Mouse (Mus musculus) heart, adult 8-10 months (tissue): ENCODE measurements around the gene Mfsd12. TPM values are rescaled to one million over a fixed set of nuclear protein-coding genes. Genes with fewer than 3 reads are reported as not detected.
A peak's percentile ranks its signal among the peaks of the same experiment; 100 is the strongest.

Source experiments
- DNase-seq: peaks from one replicate; pipeline ENCODE4 v3.0.0; 2022; ENCODE audit warnings: low spot score
- total RNA-seq, 4 experiments: library from RNA; stranded (reverse); gene quantifications; 2 replicates each; pipeline ENCODE4 v1.2.4; 2022

The Mfsd12 gene
- total RNA-seq = 10 to 100 TPM in 1 of 4 experiments, 1 to 10 TPM in 3; 9.2 to 11.4 (median 9.8) TPM

DNA sequence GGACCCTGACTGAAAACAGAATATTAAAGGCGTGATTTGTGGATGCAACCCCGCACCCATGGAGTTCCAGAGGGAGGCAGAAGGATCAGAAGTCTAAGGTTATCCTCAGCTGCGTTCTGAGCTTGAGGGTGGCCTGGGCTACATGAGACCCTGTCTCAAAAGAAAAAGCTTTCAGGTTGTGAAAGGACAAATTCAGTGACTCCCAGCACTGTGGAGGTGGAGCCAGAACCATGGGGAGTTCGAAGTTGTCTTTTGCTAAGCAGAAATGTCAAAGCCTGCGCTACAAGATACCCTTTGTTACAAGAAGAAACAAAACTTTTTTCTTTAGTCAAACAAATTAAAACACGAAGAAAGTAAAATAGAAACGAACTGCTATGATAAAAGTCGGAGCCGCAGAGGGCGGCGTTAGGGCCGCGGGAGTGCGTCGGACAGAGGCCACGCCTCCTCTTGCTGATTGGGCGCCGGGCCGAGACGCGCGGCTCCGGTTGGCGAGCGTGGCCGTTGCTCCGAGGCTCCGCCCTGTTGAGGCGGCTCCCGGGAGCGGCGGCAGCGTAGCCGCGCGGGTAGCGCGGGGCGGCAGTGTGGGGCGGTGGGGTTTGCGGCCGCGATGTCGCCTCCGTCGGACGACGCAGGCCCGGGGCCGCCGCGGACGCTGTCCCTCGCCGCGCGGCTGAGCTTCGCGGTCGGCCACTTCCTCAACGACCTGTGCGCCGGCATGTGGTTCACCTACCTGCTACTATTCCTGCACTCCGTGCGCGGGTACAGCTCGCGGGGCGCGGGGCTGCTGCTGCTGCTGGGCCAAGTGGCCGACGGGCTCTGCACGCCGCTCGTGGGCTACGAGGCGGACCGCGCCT, at the start of gene Mfsd12:
Gene Mfsd12, plus strand, starts transcription at position 501 of the 854 bp plus-strand sequence.
- DNase-seq = peak; percentile 88

DNA sequence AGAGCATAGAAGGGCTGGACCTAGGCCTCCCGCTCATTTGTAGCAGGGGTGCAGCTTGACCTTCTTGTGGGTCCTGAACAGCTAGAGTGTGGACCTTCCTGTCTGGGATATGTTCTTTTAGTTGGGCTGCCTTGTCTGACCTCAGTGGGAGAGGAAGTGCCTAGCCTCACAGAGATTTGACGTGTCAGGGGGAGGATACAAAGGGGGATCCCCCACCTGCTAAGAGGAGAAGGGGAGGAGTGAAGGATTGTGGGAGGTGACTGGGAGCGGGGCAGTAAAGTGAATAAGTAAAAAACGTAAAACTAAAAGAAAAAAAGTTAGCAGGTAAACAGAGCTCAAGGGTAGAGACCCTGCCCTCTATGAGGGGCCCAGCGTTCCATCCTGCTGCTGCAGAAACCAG, 47.7 kb upstream of the Mfsd12 start:
- no peak for DNase-seq

DNA sequence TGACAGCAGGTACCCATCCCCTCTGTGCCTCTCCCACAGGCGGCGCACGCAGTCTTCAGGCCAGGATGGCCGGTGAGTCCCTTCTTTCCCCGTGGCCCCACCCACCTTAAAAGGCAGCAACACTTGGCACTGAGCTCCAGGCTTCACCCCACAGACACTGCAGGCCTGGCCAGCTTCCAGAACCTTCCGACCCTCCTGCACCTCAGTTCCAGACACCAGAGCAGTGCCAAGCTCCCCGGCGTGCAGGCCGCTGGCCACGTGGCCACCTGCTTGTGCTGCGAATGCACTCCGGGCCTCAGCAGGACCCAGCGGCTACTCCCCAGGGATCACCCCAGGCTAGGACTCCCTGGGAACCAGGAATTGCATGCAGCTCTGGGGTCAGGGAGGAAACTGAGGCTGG, 43.7 kb upstream of the Mfsd12 start:
- DNase-seq = no peak

DNA sequence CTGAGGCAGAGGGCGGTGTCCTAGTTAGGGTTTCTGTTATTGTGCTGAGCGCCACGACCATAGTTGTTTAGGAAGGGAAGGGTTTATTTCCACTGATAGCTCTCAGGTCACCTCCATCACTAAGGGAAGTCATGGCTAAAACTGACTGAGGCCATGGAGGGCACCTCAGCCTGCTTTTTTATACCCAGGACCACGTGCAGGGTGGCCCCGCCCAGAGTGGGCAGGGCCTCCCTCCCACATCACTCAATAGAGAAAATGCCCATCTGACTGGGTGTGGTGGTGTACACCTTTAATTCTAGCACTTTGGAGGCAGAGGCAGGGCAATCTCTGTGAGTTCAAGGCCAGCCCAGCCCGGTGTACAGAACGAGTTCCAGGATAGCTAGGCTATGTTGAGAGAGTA, 43.1 kb upstream of the Mfsd12 start:
- DNase-seq = no peak

DNA sequence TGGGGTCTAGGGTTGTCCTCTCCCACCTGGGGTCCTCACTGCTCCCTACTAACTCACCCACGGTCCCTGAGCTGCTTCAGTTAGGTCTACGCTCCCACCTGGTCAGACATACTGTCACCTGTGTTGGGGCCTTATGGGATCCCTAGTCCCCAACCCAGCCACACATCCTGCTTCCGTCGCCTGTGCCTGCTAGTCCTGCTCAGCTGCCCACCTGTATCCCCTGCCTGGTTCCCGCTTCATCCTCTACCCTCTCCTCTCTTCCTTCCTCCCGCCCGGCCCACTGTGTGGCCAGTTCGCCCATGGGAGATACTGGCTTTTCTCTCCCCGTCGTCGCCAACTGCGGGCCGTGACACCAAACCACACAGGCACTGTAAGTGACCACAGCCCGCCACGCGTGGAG, 41.7 kb upstream of the Mfsd12 start:
- DNase-seq = no peak

DNA sequence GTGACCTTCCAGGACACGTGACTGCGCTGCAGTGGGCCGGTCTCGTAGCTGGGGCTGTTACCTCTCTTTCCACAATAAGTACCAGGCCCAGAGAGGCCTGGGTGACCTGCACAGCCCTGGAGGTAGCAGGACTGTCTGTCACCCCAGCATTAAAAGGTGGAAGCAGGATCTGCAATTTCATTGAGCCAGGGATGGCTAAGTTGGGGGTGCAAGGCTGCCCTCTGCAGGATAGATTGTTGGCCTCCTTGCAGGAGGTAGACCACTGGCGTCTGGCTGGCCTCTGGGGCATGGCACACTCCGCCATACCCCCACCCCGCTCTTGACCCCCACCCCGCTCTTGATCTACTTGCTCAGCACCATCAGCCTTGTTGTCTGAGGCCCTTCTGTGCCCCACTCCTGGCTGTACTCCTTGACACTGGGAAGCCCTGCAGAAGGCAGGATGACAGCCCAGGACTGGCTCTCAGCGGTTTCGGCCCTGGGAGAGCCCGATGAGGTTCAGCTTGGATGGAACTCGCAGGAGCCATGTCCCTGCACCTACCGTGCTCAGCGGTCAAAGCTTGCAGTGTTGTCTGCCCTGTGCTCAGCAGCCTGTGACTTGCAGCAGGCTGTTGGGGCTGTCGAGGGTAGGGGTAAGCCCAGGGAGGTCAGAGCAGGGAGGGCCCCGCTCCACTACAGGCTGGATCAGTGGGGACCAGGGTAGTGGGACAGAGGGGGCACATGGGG, 40.8 kb upstream of the Mfsd12 start:
- no peak for DNase-seq

DNA sequence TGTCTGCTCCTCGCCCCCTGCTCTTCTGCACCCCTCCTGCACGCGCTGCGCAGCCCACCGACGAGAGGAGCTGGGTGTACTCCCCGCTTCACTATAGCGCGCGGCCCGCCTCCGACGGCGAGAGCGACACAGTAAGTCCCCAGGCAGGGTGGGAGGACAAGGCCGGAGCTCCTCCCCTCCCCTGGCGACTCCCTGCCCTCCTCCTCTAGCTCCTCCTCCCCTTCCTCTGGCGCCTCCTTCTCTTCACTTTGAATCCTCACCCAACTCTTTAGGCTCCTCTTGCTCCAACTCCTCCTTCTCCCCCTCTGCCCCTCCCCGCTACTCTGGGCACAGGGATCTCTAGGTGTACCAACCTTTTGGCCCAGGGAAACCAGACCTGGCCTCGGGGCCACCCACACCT, 40.0 kb upstream of the Mfsd12 start:
- DNase-seq = no peak

DNA sequence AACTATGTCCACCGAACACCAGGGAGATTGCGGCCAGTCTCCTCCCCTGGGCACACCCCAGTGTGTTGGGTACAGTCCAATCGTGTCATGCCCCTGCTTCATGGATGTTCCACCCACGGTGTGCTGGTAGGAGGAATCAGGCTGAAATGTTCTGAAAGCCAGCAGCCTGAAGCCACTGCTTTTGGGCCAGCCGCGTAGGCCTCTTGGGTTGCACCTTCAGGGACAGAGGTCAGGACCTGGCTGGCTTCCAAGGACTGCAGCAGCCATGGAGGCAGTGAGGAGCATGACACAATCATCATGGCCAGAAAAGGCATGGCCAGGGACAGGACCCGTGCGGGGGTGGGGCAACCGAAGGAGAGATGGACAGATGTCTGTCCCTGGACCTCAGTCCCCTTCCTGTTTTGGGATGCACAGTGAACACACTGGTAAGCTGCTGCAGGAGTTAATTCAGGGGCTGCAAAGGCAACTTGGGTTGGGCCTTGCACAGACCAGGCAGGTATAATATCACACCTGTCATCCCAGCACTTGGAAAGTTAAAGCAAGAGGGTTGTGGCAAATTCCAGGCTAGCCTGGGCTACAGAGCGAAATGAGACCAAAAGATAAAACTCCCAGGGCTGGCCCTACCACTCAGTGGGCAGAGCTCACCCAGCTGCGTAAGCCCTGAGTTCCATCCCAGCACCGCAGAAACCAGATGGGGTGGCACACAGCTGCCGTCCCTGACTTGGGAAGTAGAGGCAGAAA, 38.5 kb upstream of the Mfsd12 start:
- DNase-seq = no peak

DNA sequence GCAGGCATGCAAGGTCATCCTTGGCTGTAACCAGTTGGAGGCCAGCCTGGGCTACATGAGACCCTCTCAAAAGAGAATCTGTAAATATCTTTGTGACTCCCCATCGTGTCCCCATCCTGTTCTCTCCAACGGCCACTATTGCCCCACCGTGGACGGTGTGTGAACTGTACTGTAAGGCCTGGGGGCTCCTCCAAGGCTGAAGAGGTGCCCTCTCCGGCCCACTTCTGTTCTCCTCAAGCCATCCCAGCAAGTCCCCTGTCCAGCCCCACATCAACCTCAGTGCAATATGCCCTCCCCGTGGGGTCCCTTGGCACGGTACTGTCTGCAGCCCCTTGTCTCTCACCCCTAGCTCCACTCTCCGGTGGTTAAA, 38.0 kb upstream of the Mfsd12 start:
- no peak for DNase-seq

DNA sequence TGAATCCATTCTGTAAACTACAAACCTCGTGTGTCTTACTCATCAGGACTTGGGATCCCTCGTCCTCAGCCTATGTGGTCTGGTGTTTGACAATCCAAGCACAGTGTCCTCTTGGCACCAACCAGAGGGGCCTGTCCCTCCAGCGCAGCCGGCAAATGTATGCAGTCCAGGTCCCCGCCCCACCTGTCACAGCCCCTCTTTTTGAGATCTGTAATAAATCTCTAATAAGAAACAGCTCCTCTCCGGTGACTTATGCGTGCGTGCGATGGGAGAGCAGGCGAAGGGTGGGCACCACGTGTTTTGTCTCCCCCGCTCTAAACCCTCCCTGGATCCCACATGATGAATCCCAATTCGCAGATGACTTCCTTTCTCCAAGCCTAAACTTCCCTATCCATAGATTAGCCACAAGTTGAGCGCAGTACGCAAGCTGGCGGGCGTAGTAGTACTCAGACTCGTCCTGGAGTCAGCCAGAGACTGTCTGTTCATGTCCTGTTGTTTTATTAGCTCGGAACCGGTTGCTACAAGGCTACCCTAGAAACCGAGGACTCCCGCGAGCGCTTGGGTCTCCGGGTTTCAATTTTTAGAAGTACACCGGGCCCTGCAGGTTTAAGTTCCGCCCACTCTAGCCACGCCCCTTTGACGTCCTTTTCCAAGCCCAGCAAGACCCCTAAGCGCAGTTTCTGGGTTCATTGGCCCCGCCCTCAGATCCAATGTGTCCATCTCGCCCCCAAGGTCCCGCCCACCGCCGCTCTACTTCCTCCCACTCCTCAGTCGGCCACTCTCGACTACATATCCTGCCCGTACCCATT, 37.3 kb upstream of the Mfsd12 start:
- DNase-seq = no peak

DNA sequence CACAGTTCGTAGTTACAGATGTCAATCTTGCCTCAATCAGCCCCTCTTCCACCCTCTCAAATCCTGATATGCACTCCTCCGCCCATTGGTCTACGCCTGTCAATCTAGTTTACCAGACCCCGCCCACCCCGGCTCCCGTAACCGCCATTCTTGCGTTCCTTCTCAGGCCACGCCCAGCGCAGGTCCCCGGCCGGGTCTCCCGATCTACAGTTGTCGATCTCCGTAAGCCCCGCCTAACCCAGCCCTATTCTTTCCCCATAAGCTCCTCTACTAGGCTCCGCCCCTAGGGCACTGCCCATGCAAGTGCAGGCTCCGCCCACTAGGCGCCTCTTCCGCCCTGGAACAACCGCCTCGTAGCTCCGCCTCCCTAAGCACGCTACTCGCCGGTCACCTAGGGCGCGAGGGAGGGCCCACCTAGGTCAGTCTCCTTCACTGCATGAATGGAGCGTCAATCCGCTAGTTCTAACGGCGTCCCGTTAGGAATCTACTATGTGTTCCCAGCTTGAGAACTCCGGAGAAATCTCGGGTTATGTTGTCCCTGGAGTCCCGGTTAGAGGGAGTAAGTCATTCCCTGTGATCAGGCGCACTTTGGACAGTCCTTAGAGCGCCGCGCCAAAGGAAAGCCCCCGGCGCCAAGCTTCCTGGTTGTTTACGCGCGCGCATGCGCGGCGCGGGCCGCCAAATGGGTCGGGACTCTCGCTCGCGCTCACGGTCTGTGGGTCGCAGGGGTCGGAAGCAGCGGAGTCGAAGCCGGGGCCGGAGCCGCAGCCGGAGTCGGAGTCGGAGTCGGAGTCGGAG, 36.5 kb upstream of the Mfsd12 start, which contains the start of gene Cactin:
Gene Cactin, plus strand, starts transcription at position 554 of the 798 bp plus-strand sequence.
- DNase-seq = peak; percentile 99

DNA sequence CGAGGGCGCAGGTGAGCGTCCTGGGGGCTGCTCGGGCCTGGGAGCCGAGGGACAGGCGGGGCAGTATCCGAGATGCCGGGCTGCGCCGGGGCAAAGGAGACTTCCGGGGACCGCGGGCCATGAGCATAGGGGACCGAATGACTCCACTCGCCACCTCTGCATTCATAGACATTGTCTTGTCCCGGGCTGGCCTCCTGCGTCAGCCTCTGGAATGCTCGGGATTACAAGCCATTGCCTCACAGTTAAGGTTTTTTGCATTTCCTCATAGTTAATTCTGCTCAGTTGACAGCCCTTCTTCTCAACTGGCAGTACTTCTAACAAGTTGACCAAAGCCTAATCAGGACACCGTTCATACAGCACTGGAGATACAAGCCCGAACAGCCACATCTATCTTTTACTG, 35.9 kb upstream of the Mfsd12 start:
- DNase-seq = no peak

DNA sequence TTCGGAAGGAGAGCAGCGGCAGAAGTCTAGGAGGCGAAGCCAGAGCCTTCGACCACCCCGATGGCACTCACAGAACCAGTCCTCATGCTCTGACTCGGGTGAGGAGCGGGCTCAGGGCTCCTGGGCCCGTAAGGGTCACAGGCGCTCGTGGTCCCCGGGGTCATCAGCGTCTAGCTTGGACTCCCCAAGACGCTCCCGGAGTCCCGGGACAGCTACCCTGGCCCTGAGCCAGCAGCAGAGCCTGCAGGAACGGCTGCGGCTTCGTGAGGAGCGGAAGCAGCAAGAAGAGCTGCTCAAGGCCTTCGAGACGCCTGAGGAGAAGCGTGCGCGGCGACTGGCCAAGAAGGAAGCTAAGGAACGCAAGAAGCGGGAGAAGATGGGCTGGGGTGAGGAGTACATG, 34.8 kb upstream of the Mfsd12 start:
- no peak for DNase-seq

DNA sequence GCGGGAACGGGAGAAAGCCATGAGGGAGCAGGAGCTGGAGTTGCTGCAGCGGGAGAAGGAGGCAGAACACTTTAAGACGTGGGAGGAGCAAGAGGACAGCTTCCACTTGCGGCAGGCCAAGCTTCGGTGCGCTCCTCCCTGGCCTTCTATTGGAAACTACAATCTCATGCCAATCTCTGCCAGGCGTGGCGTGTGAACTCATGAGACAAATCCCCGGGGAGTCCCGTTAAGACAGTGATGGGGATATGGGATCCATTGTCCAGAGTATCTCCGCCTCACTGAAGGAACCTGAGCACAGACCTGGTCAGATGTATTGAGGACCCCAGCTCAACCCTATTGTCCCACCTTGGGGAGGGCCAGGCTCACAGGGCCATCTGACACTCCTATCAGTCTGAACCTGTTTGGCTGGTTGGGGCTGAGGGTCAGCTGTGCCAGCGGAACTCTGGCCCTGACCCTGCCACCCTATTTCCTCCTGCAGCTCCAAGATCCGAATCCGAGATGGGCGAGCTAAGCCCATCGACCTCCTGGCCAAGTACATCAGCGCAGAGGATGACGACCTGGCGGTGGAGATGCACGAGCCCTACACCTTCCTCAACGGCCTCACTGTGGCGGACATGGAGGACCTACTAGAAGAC, 34.0 kb upstream of the Mfsd12 start:
- no peak for DNase-seq

DNA sequence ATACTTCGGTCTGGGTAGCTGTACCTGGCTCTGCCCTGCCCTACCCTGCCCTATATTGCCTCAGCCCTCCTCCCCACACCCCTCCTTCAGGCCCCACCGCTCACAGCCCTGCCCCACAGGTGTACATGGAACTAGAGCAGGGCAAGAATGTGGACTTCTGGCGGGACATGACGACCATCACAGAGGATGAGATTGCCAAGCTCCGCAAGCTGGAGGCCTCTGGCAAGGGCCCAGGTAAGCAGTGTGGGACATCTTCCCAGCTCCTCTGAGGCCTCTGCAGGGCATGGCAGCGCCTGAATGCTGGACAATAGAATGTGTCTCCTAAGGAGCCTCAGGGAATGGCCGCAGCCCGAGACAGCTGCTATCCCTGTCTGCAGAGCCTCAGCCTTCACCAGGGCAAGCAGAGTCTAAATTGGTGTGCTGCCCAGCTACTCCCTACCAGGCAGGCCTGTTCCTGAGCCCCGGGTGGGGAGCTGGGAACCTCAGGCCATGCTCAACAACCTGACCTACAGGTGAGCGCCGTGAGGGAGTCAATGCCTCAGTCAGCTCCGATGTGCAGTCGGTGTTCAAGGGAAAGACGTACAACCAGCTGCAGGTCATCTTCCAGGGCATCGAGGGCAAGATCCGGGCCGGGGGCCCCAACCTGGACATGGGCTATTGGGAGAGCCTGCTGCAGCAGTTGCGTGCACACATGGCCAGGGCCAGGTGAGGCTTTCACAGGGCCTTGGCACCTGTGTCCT, 33.3 kb upstream of the Mfsd12 start:
- DNase-seq = no peak

DNA sequence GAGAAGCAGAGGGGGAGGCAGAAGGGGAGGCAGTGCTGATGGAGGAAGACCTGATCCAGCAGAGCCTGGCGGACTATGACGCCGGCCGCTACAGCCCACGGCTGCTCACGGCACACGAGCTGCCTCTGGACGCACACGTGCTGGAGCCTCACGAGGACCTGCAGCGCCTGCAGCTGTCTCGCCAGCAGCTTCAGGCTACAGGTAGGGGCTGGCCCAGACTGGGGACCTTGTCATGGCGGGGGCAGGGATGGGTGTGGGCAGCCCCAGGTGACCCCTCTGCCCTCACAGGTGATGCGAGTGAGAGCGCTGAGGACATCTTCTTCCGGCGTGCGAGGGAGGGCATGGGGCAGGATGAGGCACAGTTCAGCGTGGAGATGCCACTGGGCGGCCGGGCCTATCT, 32.1 kb upstream of the Mfsd12 start:
- DNase-seq = no peak

DNA sequence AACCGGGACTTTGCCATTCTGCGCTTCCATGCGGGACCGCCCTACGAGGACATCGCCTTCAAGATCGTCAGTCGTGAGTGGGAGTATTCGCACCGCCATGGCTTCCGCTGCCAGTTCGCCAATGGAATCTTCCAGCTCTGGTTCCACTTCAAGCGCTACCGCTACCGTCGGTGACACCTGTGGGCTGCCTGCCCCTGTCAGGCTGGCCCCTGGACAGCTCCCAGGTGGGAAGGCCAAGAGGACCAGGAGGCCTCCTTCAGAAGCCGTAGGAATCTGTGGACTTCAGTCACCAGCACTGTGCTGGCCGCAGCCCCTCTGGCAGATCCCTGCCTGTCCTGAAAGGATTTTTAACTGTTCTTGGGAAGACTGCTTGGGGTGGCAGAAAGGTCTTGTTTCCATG, 31.5 kb upstream of the Mfsd12 start:
- DNase-seq = no peak

DNA sequence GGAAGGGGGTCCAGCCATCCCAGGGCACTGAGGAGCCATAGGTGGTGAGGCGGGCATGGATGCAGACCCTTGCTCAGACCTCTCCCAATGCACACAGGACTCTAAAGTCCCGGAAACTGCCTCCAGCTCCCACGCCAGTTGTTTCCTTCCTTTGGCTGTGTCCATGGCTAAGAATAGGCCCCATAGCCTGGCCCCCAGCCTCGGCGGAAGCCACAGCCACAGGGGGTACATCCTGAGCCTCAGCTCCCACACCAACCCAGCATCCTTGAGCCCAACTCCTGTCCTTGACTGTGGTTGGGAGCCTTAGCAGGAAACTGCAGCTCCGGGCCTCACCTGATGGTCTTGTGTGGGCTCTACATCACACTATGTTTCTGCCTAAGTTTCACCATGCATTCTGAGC, 30.4 kb upstream of the Mfsd12 start:
- DNase-seq = peak; percentile 76

DNA sequence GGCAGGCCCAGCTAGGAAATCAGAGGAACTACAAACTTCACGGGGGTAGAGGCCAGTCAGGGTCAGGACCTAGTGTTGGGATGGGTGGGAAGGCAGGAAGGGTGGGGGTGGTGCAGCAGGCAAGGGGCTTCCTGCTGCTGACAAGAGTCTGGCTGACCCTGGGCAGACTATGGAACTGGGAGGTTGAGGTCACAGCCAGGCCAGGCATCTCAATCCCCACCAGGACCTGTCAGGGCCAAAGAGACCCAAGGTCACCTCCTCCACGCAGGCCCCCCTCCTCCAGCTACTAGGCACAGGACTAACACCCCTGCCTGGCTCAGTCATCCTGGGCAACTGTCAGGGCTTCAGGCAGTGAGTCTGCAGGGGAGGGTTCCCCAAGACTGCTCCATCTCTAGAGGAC, 29.3 kb upstream of the Mfsd12 start:
- no peak for DNase-seq
